Mouse (Mus musculus): ENCODE measurements around the gene Cryge.

DNA sequence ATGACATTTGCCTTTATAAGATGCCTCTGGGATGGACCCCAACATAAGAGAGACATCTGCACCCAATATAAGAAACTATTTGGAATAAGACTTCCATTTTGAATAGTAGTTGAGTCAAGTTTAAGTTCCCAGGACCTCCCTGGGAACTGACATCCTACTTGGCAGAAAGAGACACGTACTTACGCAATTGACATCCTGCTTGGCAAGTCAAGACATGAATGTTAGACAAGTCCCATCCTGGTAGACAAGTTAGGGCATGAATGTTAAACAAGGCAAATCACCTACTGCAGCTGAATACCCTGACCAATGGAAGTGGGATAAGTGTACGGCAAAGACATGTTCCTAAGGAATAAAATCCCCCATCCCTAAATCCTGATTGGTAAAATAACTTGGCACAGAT, 9.1 kb downstream of the Cryge start:
- TF ChIP-seq CTCF (IDR thresholded peaks at IDR 0.05; ENCODE audit: low read depth, low read length) (no peak), EP300 (IDR thresholded peaks at IDR 0.05; ENCODE audit: insufficient read depth, low read depth, low read length) (no peak)

Measured in ES-Bruce4 (cell line).